Mouse (Mus musculus): ENCODE results near the gene Sdhaf3. TPM values are rescaled to one million over a fixed set of nuclear protein-coding genes. Genes with fewer than 3 reads are reported as not detected.

The Sdhaf3 gene
- polyA plus RNA-seq (2012; rRNA removed) = 0.26 and 0.63 TPM in 2 replicates

GRCm38 (mm10) chr6:6955764-6956561 lies at the start of gene Sdhaf3:
Sdhaf3 (plus strand) TSS chr6:6956004.
- H3K4me1 ChIP-seq (ENCODE audit: control insufficient read depth, insufficient read depth, low read length) = 0 out of 2 replicates have a peak, but pooled peaks cover 2% of the 10 kb centered on the region
- DNase-seq = peak; percentile 92
- under 1% methylated on average over 52 of the region's 52 CpGs for whole genome bisulfite sequencing
- TF ChIP-seq CTCF (IDR thresholded peaks at IDR 0.05; ENCODE audit: insufficient read depth, low read length) (0 out of 2 replicates have a peak, but pooled peaks have one; percentile 5), POLR2A (IDR thresholded peaks at IDR 0.05; ENCODE audit: borderline replicate concordance, extremely low read depth, low read depth, low read length) (peak; percentile 50; the same call in 1 of the 2 replicates)
- H3K4me3 ChIP-seq (replicated peaks; ENCODE audit: extremely low read depth, low read depth, low read length) = peak within 1 kb of the TSS; percentile 96

DNA sequence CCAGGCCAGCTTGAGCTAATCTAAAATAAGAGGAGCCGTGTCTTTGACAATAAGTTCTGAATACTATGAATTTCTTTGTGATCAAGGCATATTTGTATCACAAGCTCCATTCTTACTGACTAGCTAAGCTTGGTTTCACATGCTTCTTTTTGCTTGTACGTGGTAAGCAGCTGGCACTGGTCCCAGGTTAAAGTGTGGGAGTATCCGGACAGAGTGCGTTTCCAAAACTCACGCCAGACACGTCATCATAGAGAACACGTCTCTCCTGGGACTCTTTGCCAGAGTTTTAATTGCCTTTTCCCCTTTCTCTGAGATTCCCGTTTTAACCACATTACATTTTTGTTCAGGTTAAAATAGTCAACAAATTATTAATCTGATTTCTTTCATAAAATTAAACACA lies 46.2 kb upstream of the Sdhaf3 start:
- no peaks in the 10 kb centered on the region for H3K4me1 ChIP-seq (ENCODE audit: control insufficient read depth, insufficient read depth, low read length)
- peak; percentile 10 for DNase-seq
- 39% methylated on average over 8 of the region's 8 CpGs for WGBS
- TF ChIP-seq CTCF (IDR thresholded peaks at IDR 0.05; ENCODE audit: insufficient read depth, low read length) = no peak
- TF ChIP-seq POLR2A (IDR thresholded peaks at IDR 0.05; ENCODE audit: borderline replicate concordance, extremely low read depth, low read depth, low read length) = no peak
- no peak overlapping the region for H3K4me3 ChIP-seq (replicated peaks; ENCODE audit: extremely low read depth, low read depth, low read length)

DNA sequence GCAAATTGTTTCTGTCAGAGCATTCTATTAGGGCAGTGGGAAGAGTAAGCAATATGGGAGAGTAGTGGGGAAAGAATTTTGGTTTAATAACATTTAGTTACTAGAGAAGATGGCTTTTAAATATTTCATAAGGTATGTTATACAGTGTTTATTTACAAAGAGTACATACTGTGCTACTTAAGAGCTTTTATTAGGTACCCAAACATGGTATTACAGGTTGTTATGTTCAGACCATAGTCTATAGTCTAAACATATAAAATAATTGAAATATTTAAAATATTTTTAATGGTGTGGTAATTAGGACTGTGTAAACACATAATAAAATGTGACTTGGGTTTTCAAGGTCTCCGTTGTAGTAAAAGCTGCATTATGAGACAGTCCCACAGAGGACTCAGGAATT lies 41.5 kb upstream of the Sdhaf3 start:
- no peaks in the 10 kb centered on the region for H3K4me1 ChIP-seq (ENCODE audit: control insufficient read depth, insufficient read depth, low read length)
- H3K4me3 ChIP-seq (replicated peaks; ENCODE audit: extremely low read depth, low read depth, low read length) = no peak overlapping the region
- WGBS = 78% methylated on average over 1 of the region's 1 CpGs
- TF ChIP-seq CTCF (IDR thresholded peaks at IDR 0.05; ENCODE audit: insufficient read depth, low read length) (no peak), POLR2A (IDR thresholded peaks at IDR 0.05; ENCODE audit: borderline replicate concordance, extremely low read depth, low read depth, low read length) (no peak)
- no peak for DNase-seq

DNA sequence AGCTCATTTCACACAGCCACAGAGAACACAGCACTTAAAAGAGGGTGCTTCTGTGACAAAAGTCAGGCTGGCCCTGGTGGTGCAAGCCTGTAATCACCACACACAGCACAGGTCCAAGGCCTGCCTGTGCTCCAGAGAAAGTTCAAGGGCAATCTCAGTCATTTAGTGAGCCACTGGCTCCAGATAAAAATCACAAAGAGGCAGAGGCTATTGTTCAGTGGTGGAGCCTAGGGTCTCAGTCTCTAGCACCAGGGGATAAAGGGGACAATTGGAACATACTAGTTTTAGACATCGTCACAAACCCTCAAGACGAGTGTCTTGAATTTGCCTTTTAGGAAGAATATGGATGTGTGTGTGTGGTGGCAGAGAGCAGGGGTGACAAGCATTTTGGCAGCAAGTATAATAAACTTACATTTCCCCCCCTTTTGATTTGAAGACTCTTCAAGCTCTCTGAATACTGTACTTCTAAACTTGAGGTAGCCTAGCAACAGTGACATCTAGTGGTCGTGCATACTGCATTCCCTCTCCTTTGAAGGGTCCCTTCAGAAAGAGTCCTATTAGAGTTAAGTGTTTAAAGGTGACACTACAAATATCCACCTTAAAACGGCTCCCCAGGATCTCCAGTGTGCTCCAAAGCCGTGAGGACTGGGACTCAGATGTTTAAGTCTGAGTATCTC lies 40.8 kb upstream of the Sdhaf3 start:
- TF ChIP-seq CTCF (IDR thresholded peaks at IDR 0.05; ENCODE audit: insufficient read depth, low read length) (peak; percentile 1; the same call in 1 of the 2 replicates), POLR2A (IDR thresholded peaks at IDR 0.05; ENCODE audit: borderline replicate concordance, extremely low read depth, low read depth, low read length) (no peak)
- 29% methylated on average over 5 of the region's 5 CpGs for WGBS
- no peaks in the 10 kb centered on the region for H3K4me1 ChIP-seq (ENCODE audit: control insufficient read depth, insufficient read depth, low read length)
- H3K4me3 ChIP-seq (replicated peaks; ENCODE audit: extremely low read depth, low read depth, low read length) = no peak overlapping the region
- DNase-seq = no peak

DNA sequence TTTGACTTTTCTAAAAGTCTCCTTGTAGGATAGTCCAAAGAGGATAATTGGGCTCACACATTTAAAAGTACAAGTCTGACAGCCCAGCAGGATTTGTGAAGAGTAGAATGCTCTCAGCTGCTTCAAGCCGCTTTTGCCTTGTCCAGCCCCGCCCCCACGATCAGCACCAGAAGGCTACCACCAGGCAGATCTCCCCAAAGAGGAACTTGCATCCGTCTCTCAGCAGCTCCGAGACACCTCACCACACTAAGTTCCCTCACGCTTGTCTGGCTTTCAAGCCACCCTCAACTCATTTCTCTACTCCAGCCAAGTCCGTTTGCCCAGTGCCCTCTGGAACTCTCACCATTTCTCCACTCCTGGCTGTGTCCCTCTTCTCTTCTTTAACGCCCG lies 40.3 kb upstream of the Sdhaf3 start:
- Histone ChIP-seq H3K4me1 (ENCODE audit: control insufficient read depth, insufficient read depth, low read length) (no peaks in the 10 kb centered on the region), H3K4me3 (replicated peaks; ENCODE audit: extremely low read depth, low read depth, low read length) (no peak overlapping the region)
- DNase-seq = no peak
- TF ChIP-seq CTCF (IDR thresholded peaks at IDR 0.05; ENCODE audit: insufficient read depth, low read length) (no peak), POLR2A (IDR thresholded peaks at IDR 0.05; ENCODE audit: borderline replicate concordance, extremely low read depth, low read depth, low read length) (no peak)
- WGBS = 47% methylated on average over 9 of the region's 9 CpGs

- DNase-seq = no peak
- WGBS = 83% methylated on average over 4 of the region's 4 CpGs
- TF ChIP-seq CTCF (IDR thresholded peaks at IDR 0.05; ENCODE audit: insufficient read depth, low read length) (no peak), POLR2A (IDR thresholded peaks at IDR 0.05; ENCODE audit: borderline replicate concordance, extremely low read depth, low read depth, low read length) (no peak)
- no peak overlapping the region for H3K4me3 ChIP-seq (replicated peaks; ENCODE audit: extremely low read depth, low read depth, low read length)
- H3K4me1 ChIP-seq (ENCODE audit: control insufficient read depth, insufficient read depth, low read length) = no peaks in the 10 kb centered on the region
These were observed 38.5 kb upstream of the Sdhaf3 start for GRCm38 (mm10) chr6:6917334-6917733.

- no peak overlapping the region for H3K4me3 ChIP-seq (replicated peaks; ENCODE audit: extremely low read depth, low read depth, low read length)
- WGBS = 57% methylated on average over 1 of the region's 1 CpGs
- H3K4me1 ChIP-seq (ENCODE audit: control insufficient read depth, insufficient read depth, low read length) = no peaks in the 10 kb centered on the region
- DNase-seq = no peak
- no peak for TF ChIP-seq CTCF (IDR thresholded peaks at IDR 0.05; ENCODE audit: insufficient read depth, low read length)
- TF ChIP-seq POLR2A (IDR thresholded peaks at IDR 0.05; ENCODE audit: borderline replicate concordance, extremely low read depth, low read depth, low read length) = no peak
These were observed 30.5 kb upstream of the Sdhaf3 start for GRCm38 (mm10) chr6:6925264-6925663.

GRCm38 (mm10) chr6:6930831-6931230 lies 25.0 kb upstream of the Sdhaf3 start:
- WGBS = 77% methylated on average over 4 of the region's 4 CpGs
- Histone ChIP-seq H3K4me3 (replicated peaks; ENCODE audit: extremely low read depth, low read depth, low read length) (no peak overlapping the region), H3K4me1 (ENCODE audit: control insufficient read depth, insufficient read depth, low read length) (no peaks in the 10 kb centered on the region)
- no peak for DNase-seq
- TF ChIP-seq CTCF (IDR thresholded peaks at IDR 0.05; ENCODE audit: insufficient read depth, low read length) = no peak
- no peak for TF ChIP-seq POLR2A (IDR thresholded peaks at IDR 0.05; ENCODE audit: borderline replicate concordance, extremely low read depth, low read depth, low read length)

DNA sequence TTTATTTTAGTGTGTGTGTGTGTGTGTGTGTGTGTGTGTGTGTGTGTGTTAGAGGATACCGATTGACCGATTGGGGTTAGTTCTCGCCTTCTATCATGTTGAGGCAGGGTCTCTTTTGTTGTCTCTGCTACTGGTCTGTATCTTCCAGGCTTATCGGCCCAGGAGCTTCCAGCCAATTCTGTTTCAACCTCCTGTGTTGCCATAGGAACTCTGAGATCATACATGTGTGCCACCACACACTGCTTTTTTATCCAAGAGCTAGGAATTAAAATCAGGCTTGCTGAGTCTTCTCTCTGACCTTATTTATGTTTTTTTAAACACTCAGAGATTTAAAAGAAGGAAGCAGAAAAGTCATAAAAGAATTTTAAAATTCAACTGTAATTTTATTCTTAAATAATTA lies 24.3 kb upstream of the Sdhaf3 start:
- no peak overlapping the region for H3K4me3 ChIP-seq (replicated peaks; ENCODE audit: extremely low read depth, low read depth, low read length)
- TF ChIP-seq POLR2A (IDR thresholded peaks at IDR 0.05; ENCODE audit: borderline replicate concordance, extremely low read depth, low read depth, low read length) (no peak), CTCF (IDR thresholded peaks at IDR 0.05; ENCODE audit: insufficient read depth, low read length) (no peak)
- WGBS = 68% methylated on average over 4 of the region's 4 CpGs
- DNase-seq = no peak
- H3K4me1 ChIP-seq (ENCODE audit: control insufficient read depth, insufficient read depth, low read length) = no peaks in the 10 kb centered on the region
